Mouse (Mus musculus): Measurements from ENCODE around the gene Uhmk1. TPM values are rescaled to one million over a fixed set of nuclear protein-coding genes. Genes with fewer than 3 reads are reported as not detected.
"Not testable (repeated sequence)": the region's sequence is repeated elsewhere in the genome, so short reads cannot be mapped to it uniquely, and the experiment has no call there.

The Uhmk1 gene
- 10 to 100 TPM; 72.7 to 75.4 TPM for total RNA-seq (2021)
- long read RNA-seq, experiment 1, full-length matches to known transcripts = 1 of 5 reads
- long read RNA-seq, experiment 1, partial matches to known transcripts = 0 of 5 reads
- long read RNA-seq, experiment 1, other reads (novel, unspliced or antisense) = 4 of 5 reads
- long read RNA-seq, experiment 2, full-length matches to known transcripts = 4 of 9 reads
- long read RNA-seq, experiment 2, partial matches to known transcripts = 0 of 9 reads
- long read RNA-seq, experiment 2, other reads (novel, unspliced or antisense) = 5 of 9 reads

GRCm38 (mm10) chr1:170214757-170215522 lies at the start of gene Uhmk1:
Gene Uhmk1 (minus strand): TSS chr1:170215397.
- DNase-seq = peak; percentile 95 to 96

- DNase-seq = peak; percentile 85 to 87
Observed at GRCm38 (mm10) chr1:170255560-170255910, 40.3 kb upstream of the Uhmk1 start.

- no peak for DNase-seq
Observed at GRCm38 (mm10) chr1:170254893-170255559, 39.8 kb upstream of the Uhmk1 start.

- no peak for DNase-seq
Observed at GRCm38 (mm10) chr1:170245016-170245415, 29.8 kb upstream of the Uhmk1 start.

- not testable (repeated sequence) for DNase-seq
Observed at GRCm38 (mm10) chr1:170232688-170233087, 17.5 kb upstream of the Uhmk1 start, which contains the start of gene Sh2d1b2. Gene Sh2d1b2 (plus strand): TSS chr1:170232749.

GRCm38 (mm10) chr1:170223276-170223675 lies 8.1 kb upstream of the Uhmk1 start:
- DNase-seq = peak; percentile 29 to 50

- no peak for DNase-seq
Observed at GRCm38 (mm10) chr1:170220351-170220750, 5.2 kb upstream of the Uhmk1 start.

GRCm38 (mm10) chr1:170218091-170218884 lies 3.1 kb upstream of the Uhmk1 start:
- peak in 1 of 2 experiments; percentile 3 for DNase-seq

GRCm38 (mm10) chr1:170215590-170215989 lies 393 bp upstream of the Uhmk1 start:
- DNase-seq = no peak

- no peak for DNase-seq
Observed at GRCm38 (mm10) chr1:170214383-170214756, 827 bp downstream of the Uhmk1 start.

GRCm38 (mm10) chr1:170213181-170213879 lies 1.9 kb downstream of the Uhmk1 start:
- no peak for DNase-seq

GRCm38 (mm10) chr1:170206395-170206794 lies 8.8 kb downstream of the Uhmk1 start:
- no peak for DNase-seq

GRCm38 (mm10) chr1:170200379-170200778 lies 14.8 kb downstream of the Uhmk1 start:
- DNase-seq = peak in 1 of 2 experiments; percentile 27

GRCm38 (mm10) chr1:170196211-170196610 lies 19.0 kb downstream of the Uhmk1 start:
- no peak for DNase-seq

GRCm38 (mm10) chr1:170191925-170192324 lies 23.3 kb downstream of the Uhmk1 start:
- no peak for DNase-seq

- no peak for DNase-seq
Observed at GRCm38 (mm10) chr1:170190225-170190624, 25.0 kb downstream of the Uhmk1 start.

GRCm38 (mm10) chr1:170188601-170189000 lies 26.6 kb downstream of the Uhmk1 start:
- DNase-seq = peak; percentile 64 to 77

GRCm38 (mm10) chr1:170186531-170186930 lies 28.7 kb downstream of the Uhmk1 start:
- no peak for DNase-seq

GRCm38 (mm10) chr1:170185137-170185536 lies 30.1 kb downstream of the Uhmk1 start:
- no peak for DNase-seq

GRCm38 (mm10) chr1:170182706-170183105 lies 32.5 kb downstream of the Uhmk1 start:
- DNase-seq = no peak

- DNase-seq = no peak
Observed at GRCm38 (mm10) chr1:170176661-170177239, 38.4 kb downstream of the Uhmk1 start.

Data from adrenal gland, postnatal 36 days (tissue).